Mouse (Mus musculus) monocyte, adult 59 days (primary cell): ENCODE data around the gene Thpo. TPM values are rescaled to one million over a fixed set of nuclear protein-coding genes. Genes with fewer than 3 reads are reported as not detected.

ENCODE experiments used
- total RNA-seq, 2 experiments: library from RNA; stranded (reverse); gene quantifications; one replicate each; pipeline ENCODE4 v1.2.4; 2023

Thpo gene
- not detected for total RNA-seq

DNA sequence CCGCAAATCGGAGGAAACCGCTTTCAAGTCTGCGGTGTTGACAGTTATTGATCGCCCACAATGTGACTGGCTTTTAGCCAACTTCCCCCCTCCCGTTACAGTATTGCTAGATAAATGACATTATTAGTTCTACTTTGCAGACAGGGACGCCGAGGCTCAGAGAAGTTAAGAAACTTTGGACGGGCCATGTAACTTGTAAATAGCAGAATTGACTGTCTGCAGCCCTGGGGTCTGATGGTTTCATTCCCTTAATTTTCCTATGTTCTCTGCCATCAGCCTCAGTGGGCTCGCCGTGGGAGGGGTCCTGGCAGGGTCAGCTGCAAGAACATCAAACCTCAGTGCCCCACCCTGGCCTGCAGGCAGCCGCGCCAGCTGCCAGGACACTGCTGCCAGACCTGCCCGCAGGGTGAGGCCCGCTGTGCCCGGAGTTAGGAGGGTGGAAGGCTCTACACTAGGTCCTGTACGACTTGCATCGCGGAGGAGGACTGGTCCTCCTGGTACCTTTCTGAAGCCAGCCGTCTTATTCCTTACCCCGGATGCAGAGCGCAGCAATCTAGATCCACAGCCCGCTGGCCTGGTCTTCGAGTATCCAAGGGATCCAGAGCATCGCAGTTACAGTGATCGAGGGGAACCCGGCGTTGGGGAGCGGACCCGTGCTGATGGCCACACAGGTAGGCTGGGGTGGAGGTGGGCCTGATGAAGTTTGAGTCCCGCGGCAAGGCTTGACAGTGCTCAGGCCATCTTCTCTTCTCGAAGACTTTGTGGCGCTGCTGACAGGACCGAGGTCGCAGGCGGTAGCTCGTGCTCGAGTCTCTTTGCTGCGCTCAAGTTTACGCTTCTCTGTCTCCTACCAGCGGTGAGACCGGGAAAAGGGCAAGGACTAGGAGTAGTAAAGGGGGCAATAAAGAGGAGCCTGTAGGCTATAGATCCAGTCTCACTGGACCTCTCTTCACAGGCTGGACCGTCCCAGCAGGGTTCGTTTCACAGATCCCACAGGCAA is at the start of gene Thpo:
TSS of gene Thpo (minus strand) at position 781 of the 1,000 bp plus-strand sequence.

DNA sequence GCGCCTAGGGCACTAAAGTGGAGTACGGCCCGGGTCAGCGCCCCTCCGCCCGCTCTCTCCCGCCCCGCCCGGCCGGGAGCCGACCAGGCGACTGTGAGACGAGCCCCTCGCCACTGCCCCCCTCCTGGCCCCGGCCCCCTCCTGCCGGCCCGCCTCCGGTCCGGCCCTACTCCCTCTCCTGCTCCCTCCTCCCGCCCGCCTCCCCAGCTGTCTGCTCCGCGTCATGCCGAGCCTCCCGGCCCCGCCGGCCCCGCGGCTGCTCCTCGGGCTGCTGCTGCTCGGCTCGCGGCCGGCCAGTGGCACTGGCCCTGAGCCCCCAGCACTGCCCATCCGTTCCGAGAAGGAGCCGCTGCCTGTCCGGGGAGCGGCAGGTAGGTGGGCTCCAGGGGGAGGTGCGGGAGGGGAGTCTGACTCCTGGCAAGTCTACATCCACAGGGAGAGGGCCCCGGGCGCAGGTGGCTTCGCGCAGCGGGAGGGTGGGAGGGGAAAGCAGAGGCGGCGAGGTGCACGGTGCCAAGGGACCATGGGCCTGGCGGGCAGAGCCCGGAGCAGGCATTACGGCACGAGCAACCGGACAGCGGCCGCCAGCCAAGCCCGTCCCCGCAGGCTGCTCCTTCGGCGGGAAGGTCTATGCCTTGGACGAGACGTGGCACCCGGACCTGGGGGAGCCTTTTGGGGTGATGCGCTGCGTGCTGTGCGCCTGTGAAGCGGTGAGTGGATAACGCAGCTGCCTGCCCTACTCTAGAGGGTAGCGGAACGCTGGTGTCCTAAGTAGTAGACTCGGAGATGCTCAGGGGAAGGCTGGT is 1.2 kb downstream of the Thpo start, which contains the start of gene Chrd:
TSS of gene Chrd (plus strand) at position 203 of the 806 bp plus-strand sequence.

DNA sequence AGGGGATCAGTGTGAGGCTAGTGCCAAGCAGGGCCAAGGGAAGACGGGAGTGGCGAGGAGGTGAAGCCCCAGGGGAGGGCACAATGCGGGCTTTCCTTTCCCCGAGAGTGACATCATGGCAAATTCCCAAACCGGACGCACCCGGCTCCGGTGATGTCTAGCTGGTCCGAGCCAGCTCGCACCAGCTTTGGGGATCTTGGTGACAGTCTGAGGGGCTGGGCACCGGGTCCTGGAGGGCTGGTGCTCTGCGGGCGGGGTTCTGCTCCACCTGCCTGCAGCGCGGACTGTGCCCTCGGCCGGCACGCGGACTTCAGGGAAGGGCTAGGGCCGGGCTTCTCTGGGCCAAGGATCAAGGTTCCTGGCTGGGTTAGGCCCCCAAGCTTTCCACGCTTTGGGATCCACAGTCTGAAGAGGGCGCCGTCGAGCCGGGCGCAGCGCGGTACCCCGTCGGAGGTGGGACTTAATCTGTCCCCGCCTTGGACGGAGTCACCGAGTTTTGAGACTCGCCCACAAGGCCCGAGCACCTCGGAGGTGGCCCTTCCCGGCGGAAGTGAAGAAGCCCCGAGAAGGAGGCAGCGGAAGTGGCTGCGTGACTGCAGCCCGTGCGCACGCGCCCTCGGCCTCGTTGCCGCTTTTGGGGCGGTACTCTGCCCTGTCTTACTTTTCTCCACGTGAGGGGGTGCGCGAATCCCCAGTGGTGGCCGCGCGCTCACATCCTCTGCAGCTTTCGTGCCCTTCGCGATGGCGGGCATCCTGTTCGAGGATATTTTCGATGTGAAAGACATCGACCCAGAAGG is 16.9 kb downstream of the Thpo start, which contains the start of the genes Polr2h and Clcn2:
TSS of gene Polr2h (plus strand) at position 485 of the 797 bp plus-strand sequence.
TSS of gene Clcn2 (minus strand) at position 566 of the 797 bp plus-strand sequence.

DNA sequence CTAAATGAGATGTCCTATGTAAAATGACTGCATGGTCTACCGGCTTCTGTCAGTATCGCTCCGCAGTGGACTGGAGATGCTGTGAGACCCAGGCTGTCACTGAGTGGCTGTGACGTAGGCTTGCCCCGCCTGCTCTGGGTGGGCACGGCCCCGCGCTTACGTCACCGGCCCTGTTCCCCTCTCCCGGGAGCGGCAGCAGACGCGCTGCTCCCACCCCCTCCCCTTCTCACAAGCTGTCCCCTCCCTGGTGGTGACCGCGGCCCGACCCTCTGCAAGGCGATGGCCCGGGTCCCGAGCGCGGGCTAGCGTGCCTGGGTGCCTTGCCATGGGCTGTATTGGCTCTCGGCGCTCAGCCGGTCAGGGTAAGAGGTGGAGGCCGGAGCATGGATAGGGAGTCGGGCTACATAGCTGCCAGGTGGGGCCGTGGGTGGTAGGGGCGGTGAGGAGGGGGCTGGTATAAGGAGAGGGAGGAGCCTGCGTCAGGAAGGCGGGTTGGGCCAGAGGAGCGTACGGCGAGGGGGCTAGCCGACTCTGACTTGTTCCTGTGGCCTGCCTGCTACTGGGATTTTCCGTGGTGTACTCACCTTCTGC is 41.1 kb downstream of the Thpo start, which contains the start of gene Fam131a:
TSS of gene Fam131a (plus strand) at position 131 of the 591 bp plus-strand sequence.

Other genes with a start within 250 kb of the Thpo start
- gene Eif2b5, start 235.7 kb downstream of the Thpo start, total RNA-seq = 10 to 100 TPM; 20.2 to 25.5 TPM
- gene Dvl3, start 217.5 kb downstream of the Thpo start, total RNA-seq = 10 to 100 TPM; 33.1 to 34.1 TPM
- 100 to 1,000 TPM; 199 to 201 TPM for gene Ap2m1, start 199.0 kb downstream of the Thpo start, total RNA-seq
- 10 to 100 TPM; 52.3 to 62.4 TPM for gene Abcf3, start 185.9 kb downstream of the Thpo start, total RNA-seq
- not detected for gene Vwa5b2, start 145.0 kb downstream of the Thpo start, total RNA-seq
- gene Eef1akmt4, start 122.9 kb downstream of the Thpo start, total RNA-seq = 1 to 10 TPM; 7.7 to 9.3 TPM
- not detected for gene Gm49333, start 122.9 kb downstream of the Thpo start, total RNA-seq
- 10 to 100 TPM; 11.4 to 13.9 TPM for gene Alg3, start 122.8 kb downstream of the Thpo start, total RNA-seq
- under 1 TPM; 0.39 to 0.97 TPM for gene Camk2n2, start 113.2 kb downstream of the Thpo start, total RNA-seq
- not detected for gene Ece2, start 104.7 kb downstream of the Thpo start, total RNA-seq
- gene Psmd2, start 82.9 kb downstream of the Thpo start, total RNA-seq = 100 to 1,000 TPM; 116 to 118 TPM
- gene Eif4g1, start 66.2 kb downstream of the Thpo start, total RNA-seq = 100 to 1,000 TPM; 252 to 266 TPM
- 1 to 10 TPM; 5.3 to 5.4 TPM for gene Fam131a, start 41.3 kb downstream of the Thpo start, total RNA-seq
- gene Polr2h, start 16.8 kb downstream of the Thpo start, total RNA-seq = 10 to 100 TPM; 10.6 to 10.8 TPM
- 1 to 10 TPM; 1.7 to 2.2 TPM for gene Clcn2, start 16.8 kb downstream of the Thpo start, total RNA-seq
- gene Chrd, start 1.4 kb downstream of the Thpo start, total RNA-seq = not detected